Mouse (Mus musculus) frontal cortex, postnatal 25 days (tissue): ENCODE measurements at regions not wholly inside any gene's neighbourhood (a gene's known extent, or its start where the extent isn't known, plus 50 kb on each side); places are given as distances from the start of the nearest gene placed in this dataset.

ENCODE experiments used
- DNase-seq, 2 experiments: peaks; one replicate each; pipeline ENCODE4 v3.0.0; 2022; ENCODE audit warnings: low spot score in 2 of 2

GRCm38 (mm10) chr9:88068322-88068721, 258.7 kb upstream of the Nt5e start:
- DNase-seq = no peak

GRCm38 (mm10) chr9:88068881-88069304, 258.1 kb upstream of the Nt5e start:
- DNase-seq = no peak

- DNase-seq = no peak
These were observed 257.2 kb upstream of the Nt5e start for GRCm38 (mm10) chr9:88069834-88070233.

- peak; percentile 29 to 32 for DNase-seq
These were observed 253.8 kb upstream of the Nt5e start for GRCm38 (mm10) chr9:88073165-88073564.

- DNase-seq = no peak
These were observed 253.4 kb upstream of the Nt5e start for GRCm38 (mm10) chr9:88073579-88073978.

GRCm38 (mm10) chr9:88082931-88083479, 244.0 kb upstream of the Nt5e start:
- DNase-seq = no peak

GRCm38 (mm10) chr9:88085181-88085816, 241.7 kb upstream of the Nt5e start:
- DNase-seq = no peak

GRCm38 (mm10) chr9:88085866-88086265, 241.1 kb upstream of the Nt5e start:
- no peak for DNase-seq

GRCm38 (mm10) chr9:88091781-88092527, 235.0 kb upstream of the Nt5e start:
- no peak for DNase-seq

GRCm38 (mm10) chr9:88092561-88092960, 234.4 kb upstream of the Nt5e start:
- no peak for DNase-seq

- DNase-seq = no peak
These were observed 213.9 kb upstream of the Nt5e start for GRCm38 (mm10) chr9:88113094-88113493.

- no peak for DNase-seq
These were observed 206.5 kb upstream of the Nt5e start for GRCm38 (mm10) chr9:88120536-88120935.

GRCm38 (mm10) chr9:88120963-88121570, 205.9 kb upstream of the Nt5e start:
- no peak for DNase-seq

- DNase-seq = peak in 1 of 2 experiments; percentile 9
These were observed 202.5 kb upstream of the Nt5e start for GRCm38 (mm10) chr9:88124322-88125005.

GRCm38 (mm10) chr9:88163025-88163780, 163.8 kb upstream of the Nt5e start:
- no peak for DNase-seq

- no peak for DNase-seq
These were observed 149.3 kb upstream of the Nt5e start for GRCm38 (mm10) chr9:88177575-88178254.

- no peak for DNase-seq
These were observed 145.6 kb upstream of the Nt5e start for GRCm38 (mm10) chr9:88181189-88181994.

- DNase-seq = no peak
These were observed 119.6 kb upstream of the Nt5e start for GRCm38 (mm10) chr9:88207378-88207777.

GRCm38 (mm10) chr9:88208022-88208421, 119.0 kb upstream of the Nt5e start:
- DNase-seq = no peak

- DNase-seq = no peak
These were observed 112.2 kb upstream of the Nt5e start for GRCm38 (mm10) chr9:88214758-88215157.
